Mouse (Mus musculus) heart, embryonic 10.5 days (tissue): ENCODE data around the gene Barx2. TPM values are rescaled to one million over a fixed set of nuclear protein-coding genes. Genes with fewer than 3 reads are reported as not detected.

ENCODE experiments used
- DNase-seq: peaks from one replicate; pipeline ENCODE4 v3.0.0-alpha.2; 2017; ENCODE audit warnings: low spot score
- H3K27ac ChIP-seq: fragments of 300-500 bp; sonication (generic); 2 replicates; pipeline ENCODE4 v1.5.1; 2016; ENCODE audit warnings: mild to moderate bottlenecking
- H3K27me3 ChIP-seq: fragments of 300-500 bp; sonication (generic); 2 replicates; pipeline ENCODE4 v1.6.1; 2016; ENCODE audit warnings: mild to moderate bottlenecking; ENCODE audit not compliant: poor library complexity, insufficient read depth, severe bottlenecking
- H3K36me3 ChIP-seq: fragments of 300-500 bp; sonication (generic); 2 replicates; pipeline ENCODE4 v1.6.1; 2016; ENCODE audit warnings: mild to moderate bottlenecking, moderate library complexity
- H3K4me1 ChIP-seq: fragments of 300-500 bp; sonication (generic); 2 replicates; pipeline ENCODE4 v1.6.1; 2016; ENCODE audit warnings: mild to moderate bottlenecking
- H3K4me3 ChIP-seq: fragments of 300-500 bp; sonication (generic); 2 replicates; pipeline ENCODE4 v1.5.1; 2016; ENCODE audit warnings: mild to moderate bottlenecking, moderate library complexity
- H3K9me3 ChIP-seq: fragments of 300-500 bp; sonication (generic); 2 replicates; pipeline ENCODE4 v1.6.1; 2016; ENCODE audit warnings: mild to moderate bottlenecking, moderate library complexity
- WGBS: fragments of 180-500 bp; shearing (Covaris S2); methylation state at CpG from one replicate; pipeline ENCODE4 v1.1.7; 2016; 5-methylcytosine and 5-hydroxymethylcytosine counted together
- polyA plus RNA-seq: library from polyadenylated mRNA; unstranded; fragments of >200 nt; fragmentation: Nextera tagmentation; extraction: Ambion mirVana; gene quantifications from 2 replicates; pipeline ENCODE4 v1.2.1, GENCODE M21; 2016

Gene Barx2
- polyA plus RNA-seq, 1 experiment from 2014 or later = 0.21 TPM

DNA sequence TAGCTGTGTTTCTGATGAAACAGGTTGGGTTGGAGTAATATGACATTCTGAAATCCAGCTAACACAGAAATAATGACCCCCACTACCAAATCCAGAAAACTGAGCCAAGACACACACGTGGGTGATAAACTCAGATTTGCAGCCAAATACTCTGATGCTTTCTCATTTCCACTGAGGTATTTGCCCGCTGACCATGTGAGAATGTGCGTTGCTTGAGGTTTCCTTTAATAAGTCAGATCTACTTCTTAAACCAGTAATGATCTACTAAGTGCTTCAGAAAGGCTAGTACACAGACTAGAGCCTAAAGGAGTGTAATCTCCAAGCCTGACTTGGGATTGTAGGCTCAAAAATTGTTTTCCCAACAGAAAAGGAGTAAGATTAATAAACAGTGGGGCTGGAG, 39.0 kb downstream of the Barx2 start:
- DNase-seq = no peak
- H3K9me3 ChIP-seq = no peaks in the 10 kb centered on the region

DNA sequence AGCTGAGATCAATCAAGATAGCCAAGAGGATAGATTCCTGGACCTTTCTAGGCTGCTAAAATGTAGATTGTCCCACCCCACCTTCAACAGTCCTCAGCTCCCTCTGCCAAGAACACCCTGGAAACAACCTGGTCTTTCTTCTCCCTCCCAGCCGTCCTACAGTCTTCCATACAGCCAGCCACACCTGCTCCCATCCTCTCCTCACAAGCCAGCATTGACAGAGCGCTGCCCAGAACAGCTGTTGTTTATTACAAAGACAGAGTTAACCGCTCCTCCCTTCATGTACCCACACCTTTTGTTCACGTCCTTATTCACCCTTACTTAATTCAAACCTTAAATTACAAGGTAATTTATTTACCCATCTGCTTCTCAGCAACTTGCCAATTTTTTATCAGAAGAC, 41.9 kb downstream of the Barx2 start:
- WGBS = 57% methylated on average over 4 of the region's 4 CpGs
- Histone ChIP-seq H3K4me1 (no peaks in the 10 kb centered on the region), H3K36me3 (no peaks in the 10 kb centered on the region), H3K27ac (no peak overlapping the region), H3K27me3 (no peaks in the 10 kb centered on the region), H3K4me3 (no peak overlapping the region), H3K9me3 (no peaks in the 10 kb centered on the region)
- DNase-seq = no peak

More for the DNA sequence above, 39.0 kb downstream of the Barx2 start:
- H3K27me3 ChIP-seq = no peaks in the 10 kb centered on the region
- no peaks in the 10 kb centered on the region for H3K4me1 ChIP-seq
- no peak overlapping the region for H3K27ac ChIP-seq
- H3K36me3 ChIP-seq = no peaks in the 10 kb centered on the region
- no peak overlapping the region for H3K4me3 ChIP-seq
- 85% methylated on average over 3 of the region's 3 CpGs for WGBS

DNA sequence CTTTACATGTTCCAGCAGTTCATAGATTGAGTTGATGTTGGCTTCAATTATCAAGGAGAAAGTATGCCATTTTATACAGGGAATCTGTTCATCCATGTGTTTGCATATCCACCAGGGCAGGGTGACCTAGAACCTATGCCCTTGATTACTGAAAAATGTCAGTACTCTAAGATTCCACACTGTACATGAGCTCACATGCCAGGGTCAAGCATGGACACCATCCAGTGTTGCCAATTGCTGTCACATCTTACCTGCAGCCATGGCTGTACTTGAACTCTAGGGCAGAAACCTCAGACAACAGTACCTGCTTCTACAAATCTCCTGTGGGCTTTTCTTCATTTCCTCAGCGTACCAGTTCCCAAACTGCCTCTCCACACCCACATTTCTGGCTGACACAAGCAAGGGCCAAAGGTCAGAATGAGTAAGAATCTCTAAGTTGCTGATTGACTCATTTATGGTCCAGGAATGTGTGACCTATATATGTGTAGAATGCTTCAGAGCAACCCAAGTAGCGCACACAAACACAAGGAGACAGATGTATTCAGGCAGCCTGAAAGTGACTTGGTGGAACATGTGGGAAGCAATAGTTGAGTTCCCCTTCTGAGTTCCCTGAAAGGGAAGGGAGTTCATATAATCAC, 44.3 kb downstream of the Barx2 start:
- no peak overlapping the region for H3K4me3 ChIP-seq
- H3K27me3 ChIP-seq = no peaks in the 10 kb centered on the region
- no peak for DNase-seq
- no peaks in the 10 kb centered on the region for H3K4me1 ChIP-seq
- H3K36me3 ChIP-seq = no peaks in the 10 kb centered on the region
- no peaks in the 10 kb centered on the region for H3K9me3 ChIP-seq
- 78% methylated on average over 2 of the region's 2 CpGs for WGBS
- no peak overlapping the region for H3K27ac ChIP-seq

DNA sequence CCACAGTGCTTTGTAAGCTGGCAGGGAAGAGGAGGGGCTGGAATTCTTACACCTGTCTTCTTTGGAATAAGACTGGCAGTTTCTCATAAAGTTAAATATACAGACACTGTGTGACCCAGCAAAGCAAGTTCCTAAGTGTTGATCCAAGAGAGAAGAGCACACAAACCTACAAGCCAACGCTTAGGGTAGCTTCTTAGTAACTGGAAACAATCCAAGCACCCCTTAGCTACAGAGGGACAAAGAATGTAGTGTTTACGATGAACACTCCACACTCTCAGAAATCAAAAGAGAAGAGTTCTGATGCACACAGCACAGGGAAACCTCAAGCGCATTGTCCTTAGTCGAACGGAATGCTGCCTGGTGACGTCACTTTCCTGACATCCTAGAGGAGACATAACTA, 49.4 kb downstream of the Barx2 start:
- Histone ChIP-seq H3K4me1 (peaks cover 2% of the 10 kb centered on the region), H3K4me3 (no peak overlapping the region), H3K9me3 (no peaks in the 10 kb centered on the region), H3K36me3 (no peaks in the 10 kb centered on the region), H3K27ac (no peak overlapping the region), H3K27me3 (peaks cover 16% of the 10 kb centered on the region)
- DNase-seq = no peak
- WGBS = 75% methylated on average over 6 of the region's 6 CpGs

DNA sequence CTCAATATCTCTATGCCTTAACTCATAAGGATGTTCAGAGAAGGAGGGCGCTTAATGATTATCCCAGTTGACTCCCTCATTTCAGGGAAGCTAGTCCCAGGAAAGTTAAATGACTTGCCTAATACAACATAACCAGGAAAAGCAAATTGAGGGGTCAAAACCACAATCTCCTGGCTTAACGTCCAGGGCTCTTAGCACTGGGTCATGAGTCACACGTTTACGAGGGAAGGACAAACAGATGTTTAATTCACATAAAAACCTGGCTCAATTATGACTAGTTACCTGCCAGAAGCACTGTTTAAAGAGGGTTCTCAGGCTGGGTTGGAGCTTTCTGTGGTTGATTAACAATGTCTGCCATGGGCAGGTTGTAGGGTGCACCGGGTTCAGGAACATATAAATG, 53.8 kb downstream of the Barx2 start:
- WGBS = 79% methylated on average over 5 of the region's 5 CpGs
- Histone ChIP-seq H3K27me3 (peaks cover 42% of the 10 kb centered on the region), H3K4me3 (no peak overlapping the region), H3K27ac (no peak overlapping the region), H3K36me3 (no peaks in the 10 kb centered on the region), H3K4me1 (peaks cover 9% of the 10 kb centered on the region), H3K9me3 (no peaks in the 10 kb centered on the region)
- no peak for DNase-seq

DNA sequence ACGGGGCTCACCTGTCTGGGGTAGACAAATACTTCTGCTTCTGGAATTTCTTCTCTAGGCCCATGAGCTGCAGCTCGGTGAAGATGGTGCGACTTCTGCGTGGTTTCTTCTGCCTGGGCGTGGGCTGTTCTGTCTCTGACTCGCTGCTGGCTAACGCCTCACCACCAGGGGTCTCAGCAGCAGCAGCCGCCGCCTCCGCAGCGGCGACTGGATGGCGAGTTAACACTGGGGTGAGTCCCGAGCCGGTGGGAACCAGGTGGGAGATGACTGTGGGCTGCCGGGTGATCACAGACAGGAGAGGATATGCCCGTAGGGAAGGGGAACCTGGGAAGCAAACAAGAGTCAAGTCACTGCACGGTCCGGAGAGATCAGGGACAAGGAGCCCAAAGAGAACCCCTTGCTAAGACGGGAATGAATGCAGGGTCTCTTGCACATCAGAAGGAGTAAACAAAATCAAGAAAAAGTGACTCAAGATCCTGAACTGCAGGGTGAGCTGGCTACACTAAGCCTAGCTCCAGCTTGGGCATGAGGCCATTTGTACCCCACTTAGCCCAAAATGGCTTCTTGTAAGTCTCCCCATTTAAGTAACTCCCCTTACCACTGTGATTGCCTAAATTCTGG, 54.4 kb downstream of the Barx2 start:
- peak overlapping the region; percentile 49 for H3K4me3 ChIP-seq

DNA sequence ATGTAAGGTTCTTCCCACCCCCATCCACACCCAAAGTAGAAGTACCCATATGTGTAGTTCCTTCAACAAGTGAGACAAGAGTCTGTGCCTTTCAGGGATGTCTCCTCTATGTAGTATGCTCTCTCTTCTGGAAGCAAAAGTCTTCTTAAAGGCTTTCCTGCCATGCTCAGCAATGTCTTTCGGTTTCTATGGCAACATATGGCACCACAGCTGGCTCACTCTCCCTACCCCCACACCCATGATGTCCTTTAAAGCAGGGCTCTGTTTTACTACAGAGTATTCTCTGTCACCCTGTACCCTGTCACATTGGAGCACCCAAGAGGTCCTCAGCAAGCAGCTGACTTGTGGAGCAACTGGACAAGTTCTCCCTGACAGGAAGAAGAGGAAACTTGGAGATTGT, 55.8 kb downstream of the Barx2 start:
- no peaks in the 10 kb centered on the region for H3K36me3 ChIP-seq
- peaks cover 9% of the 10 kb centered on the region for H3K4me1 ChIP-seq
- no peak overlapping the region for H3K27ac ChIP-seq
- WGBS = 59% methylated on average over 1 of the region's 1 CpGs
- peaks cover 43% of the 10 kb centered on the region for H3K27me3 ChIP-seq
- no peaks in the 10 kb centered on the region for H3K9me3 ChIP-seq
- no peak overlapping the region for H3K4me3 ChIP-seq
- DNase-seq = no peak

More for the DNA sequence above, 54.4 kb downstream of the Barx2 start:
- Histone ChIP-seq H3K27me3 (peaks cover 42% of the 10 kb centered on the region), H3K27ac (0 out of 2 replicates have a peak overlapping the region, but pooled peaks have one; percentile 16), H3K9me3 (no peaks in the 10 kb centered on the region), H3K4me1 (peaks cover 9% of the 10 kb centered on the region), H3K36me3 (no peaks in the 10 kb centered on the region)
- DNase-seq = no peak
- WGBS = 7% methylated on average over 20 of the region's 20 CpGs

DNA sequence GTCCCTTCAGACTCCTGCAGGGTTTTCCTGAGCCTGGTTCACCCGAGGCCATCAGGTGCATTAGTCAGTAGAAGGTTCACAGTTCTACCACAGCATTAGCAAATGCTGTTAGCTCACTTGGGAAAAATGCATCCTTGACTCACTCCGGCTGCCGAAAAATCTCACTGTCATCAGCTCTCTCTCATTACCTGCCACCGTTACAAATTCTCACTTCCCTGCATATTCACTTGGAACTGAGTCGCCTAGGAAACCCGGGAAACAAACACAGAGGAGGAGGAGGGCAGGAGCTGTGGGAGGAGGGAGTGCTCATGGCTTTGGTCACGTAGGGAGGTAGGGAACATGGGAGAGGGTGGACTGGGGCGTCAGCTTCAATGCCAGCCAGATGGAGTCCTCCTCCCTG, 56.8 kb downstream of the Barx2 start:
- Histone ChIP-seq H3K4me1 (peaks cover 9% of the 10 kb centered on the region), H3K27ac (no peak overlapping the region), H3K4me3 (no peak overlapping the region), H3K36me3 (no peaks in the 10 kb centered on the region), H3K27me3 (peaks cover 47% of the 10 kb centered on the region), H3K9me3 (no peaks in the 10 kb centered on the region)
- 27% methylated on average over 8 of the region's 8 CpGs for WGBS
- peak; percentile 74 for DNase-seq

DNA sequence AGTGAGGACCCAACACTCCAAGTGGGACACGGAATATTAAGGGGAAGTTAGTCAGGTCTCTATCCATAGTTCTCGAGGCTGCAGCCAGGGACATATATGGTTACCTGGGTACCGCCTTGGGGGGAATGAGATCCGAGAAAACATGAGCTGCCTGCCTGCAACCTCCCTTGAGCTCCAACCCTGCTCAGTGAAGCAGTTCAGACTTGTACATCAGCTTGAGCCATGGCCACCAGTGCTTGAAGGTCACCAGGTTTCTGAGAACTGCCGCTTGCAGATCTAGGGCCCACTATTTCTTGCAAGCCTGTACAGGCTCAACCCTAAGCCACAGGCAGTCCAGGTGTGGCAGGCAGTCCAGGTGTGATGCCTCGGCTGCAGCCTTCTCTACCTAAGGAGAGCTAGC, 57.6 kb downstream of the Barx2 start:
- Histone ChIP-seq H3K4me1 (peaks cover 9% of the 10 kb centered on the region), H3K4me3 (no peak overlapping the region)
- 83% methylated on average over 6 of the region's 6 CpGs for WGBS

DNA sequence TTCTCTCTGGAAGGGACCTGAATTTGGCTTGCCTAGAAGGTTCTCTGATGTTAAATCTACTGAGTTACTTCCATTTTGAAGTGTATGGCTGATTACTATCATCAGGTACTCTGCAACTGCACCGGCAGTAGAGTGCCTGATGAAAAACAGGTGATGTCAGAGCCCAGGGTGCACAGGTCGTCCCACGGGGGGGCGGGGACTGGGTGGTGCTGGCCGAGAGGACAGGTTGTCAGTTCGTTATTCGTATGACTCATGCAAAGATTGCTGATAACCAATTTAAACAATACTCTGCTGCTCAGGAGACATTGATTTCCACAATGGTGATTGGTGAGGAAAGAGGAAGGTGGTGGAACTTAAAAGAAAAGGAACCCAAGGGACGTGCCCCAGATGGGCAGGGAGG, 61.6 kb downstream of the Barx2 start:
- WGBS = 67% methylated on average over 8 of the region's 8 CpGs
- no peak overlapping the region for H3K27ac ChIP-seq
- DNase-seq = no peak
- H3K9me3 ChIP-seq = no peaks in the 10 kb centered on the region
- H3K27me3 ChIP-seq = peaks cover 18% of the 10 kb centered on the region
- no peaks in the 10 kb centered on the region for H3K36me3 ChIP-seq
- no peaks in the 10 kb centered on the region for H3K4me1 ChIP-seq
- H3K4me3 ChIP-seq = no peak overlapping the region

More for the DNA sequence above, 57.6 kb downstream of the Barx2 start:
- peaks cover 47% of the 10 kb centered on the region for H3K27me3 ChIP-seq
- peak; percentile 68 for DNase-seq
- no peak overlapping the region for H3K27ac ChIP-seq
- H3K36me3 ChIP-seq = no peaks in the 10 kb centered on the region
- no peaks in the 10 kb centered on the region for H3K9me3 ChIP-seq

DNA sequence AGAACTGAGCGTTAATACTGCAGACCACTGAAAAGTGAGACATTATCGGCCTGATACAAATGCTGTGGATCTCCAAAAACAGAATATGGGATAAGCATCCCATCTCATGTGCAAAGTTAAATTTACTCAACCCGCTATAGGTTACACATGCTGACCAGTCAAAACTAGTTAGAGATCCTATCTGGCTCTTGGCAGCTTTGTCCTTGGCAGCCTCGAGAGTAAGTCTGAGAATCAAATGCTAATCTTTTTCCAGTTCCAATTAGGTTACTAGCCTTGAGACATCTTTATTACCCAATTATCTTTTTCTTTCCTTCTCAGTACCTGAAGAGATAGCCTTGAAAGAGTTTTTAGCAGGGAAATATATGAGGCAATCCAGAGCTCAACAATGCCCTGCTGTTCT, 62.6 kb downstream of the Barx2 start:
- no peak for DNase-seq
- no peaks in the 10 kb centered on the region for H3K4me1 ChIP-seq
- no peak overlapping the region for H3K4me3 ChIP-seq
- H3K9me3 ChIP-seq = no peaks in the 10 kb centered on the region
- H3K27ac ChIP-seq = no peak overlapping the region
- 87% methylated on average over 4 of the region's 4 CpGs for WGBS
- H3K27me3 ChIP-seq = peaks cover 15% of the 10 kb centered on the region
- H3K36me3 ChIP-seq = no peaks in the 10 kb centered on the region

DNA sequence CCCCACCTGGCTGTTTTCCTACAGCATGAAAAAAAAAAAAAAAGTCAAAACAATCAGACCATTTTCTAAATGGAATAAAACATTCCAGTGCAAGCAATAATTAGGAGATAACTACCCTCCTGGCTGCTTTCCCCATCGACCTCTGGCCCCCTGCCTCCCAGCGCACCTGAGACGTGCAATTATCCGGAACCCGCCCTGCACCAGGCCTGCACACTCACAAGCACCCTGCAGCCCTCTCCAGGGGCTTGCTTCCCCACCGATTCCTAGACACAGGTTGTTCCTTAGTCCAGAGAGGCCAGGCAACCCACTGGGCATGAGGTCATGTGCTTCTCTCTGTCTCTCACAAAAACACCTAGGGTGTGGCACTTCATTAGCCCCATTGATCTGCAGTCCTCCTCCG, 63.9 kb downstream of the Barx2 start:
- Histone ChIP-seq H3K27ac (no peak overlapping the region), H3K36me3 (no peaks in the 10 kb centered on the region), H3K4me1 (no peaks in the 10 kb centered on the region), H3K9me3 (no peaks in the 10 kb centered on the region), H3K4me3 (no peak overlapping the region), H3K27me3 (peaks cover 10% of the 10 kb centered on the region; the same call in 1 of the 2 replicates)
- peak; percentile 66 for DNase-seq
- WGBS = 84% methylated on average over 7 of the region's 7 CpGs

DNA sequence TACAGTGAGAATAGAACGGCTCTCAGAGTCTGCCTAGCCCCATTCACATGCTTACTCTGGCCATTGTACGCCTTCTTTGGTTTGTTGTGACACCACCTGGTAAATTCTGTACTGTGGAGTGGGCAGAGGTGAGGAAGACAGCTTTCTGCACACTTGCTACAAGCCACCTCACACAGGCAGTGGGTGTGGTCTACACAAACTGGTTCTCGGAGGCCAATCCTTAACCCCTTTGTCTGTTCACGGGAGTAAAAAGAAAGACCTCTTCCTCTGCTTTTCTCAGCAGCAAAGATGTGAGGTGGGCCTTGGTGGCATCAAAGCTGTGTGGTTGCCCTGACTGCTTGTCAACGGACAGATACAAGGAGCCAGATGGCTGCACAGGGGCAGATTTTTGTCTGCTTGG, 68.6 kb downstream of the Barx2 start:
- H3K4me1 ChIP-seq = peaks cover 8% of the 10 kb centered on the region
- H3K9me3 ChIP-seq = no peaks in the 10 kb centered on the region
- no peaks in the 10 kb centered on the region for H3K36me3 ChIP-seq
- no peak overlapping the region for H3K27ac ChIP-seq
- no peak overlapping the region for H3K4me3 ChIP-seq
- 74% methylated on average over 5 of the region's 5 CpGs for WGBS
- no peak for DNase-seq
- peaks cover 3% of the 10 kb centered on the region; the same call in 1 of the 2 replicates for H3K27me3 ChIP-seq
